Mouse (Mus musculus): ENCODE measurements at regions not wholly inside any gene's neighbourhood (a gene's known extent, or its start where the extent isn't known, plus 50 kb on each side); places are given as distances from the start of the nearest gene placed in this dataset.

DNA sequence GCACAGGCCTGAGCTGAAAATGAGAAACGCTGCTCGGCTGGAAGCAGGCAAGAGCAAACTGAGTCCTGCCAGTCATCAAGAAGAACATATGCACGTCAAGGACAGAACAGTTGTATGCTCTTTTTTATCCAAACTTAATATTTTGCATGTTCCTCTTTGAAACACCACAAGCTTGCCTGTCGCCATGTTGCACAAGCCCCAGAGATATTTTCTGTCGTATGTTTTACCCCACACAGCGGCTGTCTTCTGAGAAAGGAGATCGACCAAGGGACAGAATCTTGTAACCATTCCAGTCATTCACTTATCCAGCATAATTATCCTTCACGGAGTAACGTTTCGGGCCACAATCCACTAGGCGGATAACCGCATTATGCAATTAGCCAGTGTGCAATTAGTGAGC lies 165.7 kb downstream of the Bcl11b start:
- no peaks in the 10 kb centered on the region for H3K36me3 ChIP-seq (replicated peaks; ENCODE audit: control insufficient read depth, insufficient read depth, low read depth, low read length)
- H3K27ac ChIP-seq (replicated peaks; ENCODE audit: low read depth, low read length) = no peak overlapping the region
- DNase-seq (ENCODE audit: low spot score) (no peak), ATAC-seq (replicated peaks; ENCODE audit: insufficient number of reproducible peaks, low FRiP score, low TSS enrichment, low read depth) (no peak)
- no peak overlapping the region for H3K4me2 ChIP-seq (ENCODE audit: low read depth, low read length)
- H3K4me3 ChIP-seq (ENCODE audit: low read depth, low read length) = no peak overlapping the region
- no peaks in the 10 kb centered on the region for H3K4me1 ChIP-seq (ENCODE audit: control insufficient read depth, insufficient read depth, low read length)
- H3K9me3 ChIP-seq (replicated peaks; ENCODE audit: control insufficient read depth, low read length) = no peaks in the 10 kb centered on the region
- no peaks in the 10 kb centered on the region for H3K27me3 ChIP-seq (ENCODE audit: control insufficient read depth, insufficient read depth, low read length)
- 87% methylated on average over 12 of the region's 12 CpGs for WGBS
- H3K9ac ChIP-seq (replicated peaks; ENCODE audit: low read length) = no peak overlapping the region

DNA sequence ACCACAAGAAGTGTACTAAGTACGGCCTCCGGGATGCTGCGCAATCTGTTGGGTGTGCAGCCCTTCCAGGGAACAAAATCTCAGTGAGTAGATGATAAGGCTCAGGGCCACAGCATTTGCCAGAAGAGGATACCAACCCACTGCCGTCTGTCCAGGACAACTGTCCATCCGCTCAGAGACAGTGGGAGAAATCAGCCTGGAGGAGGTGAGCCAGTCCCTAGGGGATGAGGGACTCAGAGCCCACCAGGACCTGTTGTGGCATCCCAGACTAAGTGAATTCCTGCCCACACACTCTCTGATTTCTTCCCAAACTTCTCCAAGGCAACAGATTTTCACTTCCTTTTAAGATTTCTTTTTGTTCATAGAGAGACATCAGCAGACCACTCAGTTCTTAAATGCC lies 158.8 kb downstream of the Bcl11b start:
- Histone ChIP-seq H3K9ac (replicated peaks; ENCODE audit: low read length) (no peak overlapping the region), H3K4me2 (ENCODE audit: low read depth, low read length) (no peak overlapping the region), H3K27ac (replicated peaks; ENCODE audit: low read depth, low read length) (no peak overlapping the region), H3K36me3 (replicated peaks; ENCODE audit: control insufficient read depth, insufficient read depth, low read depth, low read length) (no peaks in the 10 kb centered on the region), H3K27me3 (ENCODE audit: control insufficient read depth, insufficient read depth, low read length) (no peaks in the 10 kb centered on the region), H3K4me1 (ENCODE audit: control insufficient read depth, insufficient read depth, low read length) (no peaks in the 10 kb centered on the region), H3K9me3 (replicated peaks; ENCODE audit: control insufficient read depth, low read length) (no peaks in the 10 kb centered on the region), H3K4me3 (ENCODE audit: low read depth, low read length) (no peak overlapping the region)
- ATAC-seq (replicated peaks; ENCODE audit: insufficient number of reproducible peaks, low FRiP score, low TSS enrichment, low read depth) (no peak), DNase-seq (ENCODE audit: low spot score) (no peak)
- 86% methylated on average over 5 of the region's 5 CpGs for WGBS

DNA sequence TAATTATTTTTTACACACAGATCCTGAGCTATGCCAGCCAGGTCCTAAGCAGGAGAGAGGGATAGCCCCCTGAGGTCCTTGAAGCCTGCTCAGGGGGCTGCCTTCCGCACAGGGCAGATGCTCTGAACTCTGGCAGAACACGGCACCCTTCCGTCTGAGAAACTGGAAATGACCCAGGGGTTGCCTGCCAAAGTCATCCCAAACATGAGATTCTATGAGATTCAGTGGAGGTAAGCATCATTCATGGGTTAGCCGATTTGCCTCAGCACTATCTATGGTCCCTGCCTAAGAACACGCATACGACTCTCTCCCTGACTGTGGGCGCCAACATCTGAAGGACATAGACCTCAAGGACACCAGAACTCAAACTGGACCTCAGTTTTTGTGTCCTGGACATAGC lies 152.8 kb downstream of the Bcl11b start:
- no peak for DNase-seq (ENCODE audit: low spot score)
- Histone ChIP-seq H3K4me1 (ENCODE audit: control insufficient read depth, insufficient read depth, low read length) (no peaks in the 10 kb centered on the region), H3K27me3 (ENCODE audit: control insufficient read depth, insufficient read depth, low read length) (no peaks in the 10 kb centered on the region), H3K9me3 (replicated peaks; ENCODE audit: control insufficient read depth, low read length) (no peaks in the 10 kb centered on the region), H3K36me3 (replicated peaks; ENCODE audit: control insufficient read depth, insufficient read depth, low read depth, low read length) (no peaks in the 10 kb centered on the region), H3K4me3 (ENCODE audit: low read depth, low read length) (no peak overlapping the region), H3K9ac (replicated peaks; ENCODE audit: low read length) (no peak overlapping the region), H3K27ac (replicated peaks; ENCODE audit: low read depth, low read length) (no peak overlapping the region), H3K4me2 (ENCODE audit: low read depth, low read length) (no peak overlapping the region)
- WGBS = 90% methylated on average over 7 of the region's 7 CpGs
- no peak for ATAC-seq (replicated peaks; ENCODE audit: insufficient number of reproducible peaks, low FRiP score, low TSS enrichment, low read depth)

DNA sequence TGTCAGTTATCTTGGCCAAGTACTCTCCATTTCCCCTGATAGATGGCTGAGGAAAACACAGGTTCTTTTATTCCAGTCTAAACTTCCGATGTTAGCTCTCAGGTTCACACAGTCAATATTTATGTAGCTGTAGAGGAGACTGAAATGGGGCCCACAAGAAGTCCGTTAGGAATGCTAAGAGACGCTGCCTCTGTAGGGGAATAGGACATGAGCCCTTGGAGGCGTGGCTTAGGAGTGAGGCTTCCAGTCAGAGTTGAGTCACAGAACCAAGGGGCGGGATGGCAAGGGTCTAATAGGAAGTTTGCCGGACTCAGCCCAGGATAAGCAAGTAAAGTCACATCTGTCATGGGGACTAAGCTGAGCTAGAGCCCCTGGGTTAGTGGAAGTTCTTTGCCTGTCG lies 150.5 kb downstream of the Bcl11b start:
- DNase-seq (ENCODE audit: low spot score) (no peak), ATAC-seq (replicated peaks; ENCODE audit: insufficient number of reproducible peaks, low FRiP score, low TSS enrichment, low read depth) (no peak)
- Histone ChIP-seq H3K27me3 (ENCODE audit: control insufficient read depth, insufficient read depth, low read length) (no peaks in the 10 kb centered on the region), H3K4me3 (ENCODE audit: low read depth, low read length) (no peak overlapping the region), H3K9ac (replicated peaks; ENCODE audit: low read length) (no peak overlapping the region), H3K36me3 (replicated peaks; ENCODE audit: control insufficient read depth, insufficient read depth, low read depth, low read length) (no peaks in the 10 kb centered on the region), H3K4me1 (ENCODE audit: control insufficient read depth, insufficient read depth, low read length) (no peaks in the 10 kb centered on the region), H3K9me3 (replicated peaks; ENCODE audit: control insufficient read depth, low read length) (no peaks in the 10 kb centered on the region), H3K27ac (replicated peaks; ENCODE audit: low read depth, low read length) (no peak overlapping the region), H3K4me2 (ENCODE audit: low read depth, low read length) (no peak overlapping the region)
- WGBS = 60% methylated on average over 7 of the region's 7 CpGs

DNA sequence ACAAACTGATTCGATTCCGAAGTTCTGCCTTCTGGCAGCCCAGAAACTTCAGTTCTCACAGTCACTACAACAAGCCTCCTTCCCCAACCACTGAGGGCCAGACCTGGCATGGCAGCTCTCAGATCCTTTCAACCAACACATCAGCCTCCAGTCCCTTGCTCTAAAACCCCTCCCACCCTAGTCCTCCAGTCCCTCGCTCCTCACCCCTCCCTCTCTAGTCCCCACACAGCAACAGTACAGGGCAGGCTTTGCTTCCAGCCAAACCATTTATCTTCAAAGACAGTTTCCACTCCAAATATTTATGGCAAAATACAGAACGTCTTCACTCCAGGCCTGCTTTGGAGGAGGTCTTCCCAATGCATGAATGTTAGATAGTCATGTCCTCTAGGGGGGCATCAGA lies 147.9 kb downstream of the Bcl11b start:
- no peaks in the 10 kb centered on the region for H3K4me1 ChIP-seq (ENCODE audit: control insufficient read depth, insufficient read depth, low read length)
- no peak overlapping the region for H3K4me3 ChIP-seq (ENCODE audit: low read depth, low read length)
- no peaks in the 10 kb centered on the region for H3K9me3 ChIP-seq (replicated peaks; ENCODE audit: control insufficient read depth, low read length)
- H3K4me2 ChIP-seq (ENCODE audit: low read depth, low read length) = no peak overlapping the region
- 78% methylated on average over 4 of the region's 4 CpGs for WGBS
- H3K36me3 ChIP-seq (replicated peaks; ENCODE audit: control insufficient read depth, insufficient read depth, low read depth, low read length) = no peaks in the 10 kb centered on the region
- H3K9ac ChIP-seq (replicated peaks; ENCODE audit: low read length) = no peak overlapping the region
- no peaks in the 10 kb centered on the region for H3K27me3 ChIP-seq (ENCODE audit: control insufficient read depth, insufficient read depth, low read length)
- ATAC-seq (replicated peaks; ENCODE audit: insufficient number of reproducible peaks, low FRiP score, low TSS enrichment, low read depth) (no peak), DNase-seq (ENCODE audit: low spot score) (no peak)
- no peak overlapping the region for H3K27ac ChIP-seq (replicated peaks; ENCODE audit: low read depth, low read length)

DNA sequence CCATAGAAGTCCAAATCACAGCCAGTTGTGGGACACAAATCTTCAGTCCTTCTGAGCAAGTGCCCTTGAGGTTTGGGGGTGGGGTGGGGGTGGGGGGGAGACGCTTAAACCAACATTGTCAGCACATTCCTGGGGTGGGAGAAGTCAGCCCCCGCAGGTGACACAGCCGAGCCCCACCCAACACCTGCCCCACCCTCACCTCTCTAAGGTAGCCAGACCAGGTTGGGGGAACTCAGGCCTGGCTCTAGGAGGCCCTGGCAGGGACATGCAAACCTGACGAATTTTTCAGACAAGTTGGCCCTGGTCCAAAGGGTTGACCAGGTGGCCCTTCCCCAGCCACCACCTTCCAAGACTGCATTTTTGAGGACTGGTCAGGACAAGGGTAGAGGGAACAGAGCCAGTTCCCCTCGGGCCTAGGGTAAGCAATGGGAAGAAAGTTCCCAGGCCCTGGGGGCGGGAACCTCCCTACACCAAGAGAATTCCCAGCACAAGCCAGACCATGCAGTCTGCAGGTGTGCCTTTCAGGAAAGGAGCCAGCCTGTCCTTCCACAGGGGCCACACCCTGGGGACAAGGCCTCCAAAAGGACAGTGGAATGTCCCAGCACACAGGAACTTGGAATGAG lies 146.9 kb downstream of the Bcl11b start:
- Histone ChIP-seq H3K27me3 (ENCODE audit: control insufficient read depth, insufficient read depth, low read length) (no peaks in the 10 kb centered on the region), H3K36me3 (replicated peaks; ENCODE audit: control insufficient read depth, insufficient read depth, low read depth, low read length) (no peaks in the 10 kb centered on the region), H3K27ac (replicated peaks; ENCODE audit: low read depth, low read length) (no peak overlapping the region), H3K9me3 (replicated peaks; ENCODE audit: control insufficient read depth, low read length) (no peaks in the 10 kb centered on the region), H3K4me3 (ENCODE audit: low read depth, low read length) (no peak overlapping the region), H3K9ac (replicated peaks; ENCODE audit: low read length) (no peak overlapping the region), H3K4me2 (ENCODE audit: low read depth, low read length) (no peak overlapping the region), H3K4me1 (ENCODE audit: control insufficient read depth, insufficient read depth, low read length) (no peaks in the 10 kb centered on the region)
- no peak for ATAC-seq (replicated peaks; ENCODE audit: insufficient number of reproducible peaks, low FRiP score, low TSS enrichment, low read depth)
- 78% methylated on average over 6 of the region's 6 CpGs for WGBS
- no peak for DNase-seq (ENCODE audit: low spot score)

DNA sequence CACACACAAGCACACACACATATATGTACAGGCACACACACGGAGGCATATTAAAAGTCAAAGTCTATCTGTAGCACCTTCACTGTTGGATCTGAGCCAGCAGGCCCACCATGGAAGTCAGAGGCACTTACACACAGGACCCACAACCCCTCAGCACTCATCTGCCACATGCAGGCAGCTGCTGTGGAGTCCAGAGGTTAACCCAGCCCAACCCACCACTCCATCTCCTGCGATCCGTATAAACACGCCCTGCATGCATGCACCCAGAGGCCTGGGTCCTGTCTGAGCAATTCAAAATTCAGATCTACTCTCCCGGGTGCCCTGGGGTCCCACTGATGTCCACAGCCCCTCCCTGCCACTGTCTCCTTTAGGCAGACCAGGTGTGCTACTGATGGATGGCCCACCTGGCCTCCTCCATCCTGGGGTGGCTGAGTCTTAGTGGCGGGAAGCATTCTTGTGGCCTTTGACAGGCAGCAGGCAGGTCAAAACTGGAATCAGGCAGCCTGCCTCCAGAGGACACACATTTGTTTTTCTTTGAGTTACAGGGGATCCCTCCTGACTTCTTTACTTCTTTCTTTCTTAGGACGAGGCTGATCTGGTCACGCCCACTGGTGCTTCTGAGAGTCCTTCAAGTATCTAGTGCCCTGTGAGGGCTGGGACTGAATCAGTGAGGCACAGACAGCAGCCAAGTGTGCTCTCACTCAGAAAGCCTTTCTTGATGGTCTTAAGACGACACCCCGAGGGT lies 144.7 kb downstream of the Bcl11b start:
- Histone ChIP-seq H3K27ac (replicated peaks; ENCODE audit: low read depth, low read length) (no peak overlapping the region), H3K4me1 (ENCODE audit: control insufficient read depth, insufficient read depth, low read length) (no peaks in the 10 kb centered on the region), H3K9me3 (replicated peaks; ENCODE audit: control insufficient read depth, low read length) (no peaks in the 10 kb centered on the region), H3K36me3 (replicated peaks; ENCODE audit: control insufficient read depth, insufficient read depth, low read depth, low read length) (no peaks in the 10 kb centered on the region), H3K9ac (replicated peaks; ENCODE audit: low read length) (no peak overlapping the region), H3K27me3 (ENCODE audit: control insufficient read depth, insufficient read depth, low read length) (no peaks in the 10 kb centered on the region), H3K4me2 (ENCODE audit: low read depth, low read length) (no peak overlapping the region), H3K4me3 (ENCODE audit: low read depth, low read length) (no peak overlapping the region)
- ATAC-seq (replicated peaks; ENCODE audit: insufficient number of reproducible peaks, low FRiP score, low TSS enrichment, low read depth) = 0 out of 2 replicates have a peak, but pooled peaks have one; percentile 71
- DNase-seq (ENCODE audit: low spot score) = peak; percentile 27
- 61% methylated on average over 10 of the region's 10 CpGs for WGBS

DNA sequence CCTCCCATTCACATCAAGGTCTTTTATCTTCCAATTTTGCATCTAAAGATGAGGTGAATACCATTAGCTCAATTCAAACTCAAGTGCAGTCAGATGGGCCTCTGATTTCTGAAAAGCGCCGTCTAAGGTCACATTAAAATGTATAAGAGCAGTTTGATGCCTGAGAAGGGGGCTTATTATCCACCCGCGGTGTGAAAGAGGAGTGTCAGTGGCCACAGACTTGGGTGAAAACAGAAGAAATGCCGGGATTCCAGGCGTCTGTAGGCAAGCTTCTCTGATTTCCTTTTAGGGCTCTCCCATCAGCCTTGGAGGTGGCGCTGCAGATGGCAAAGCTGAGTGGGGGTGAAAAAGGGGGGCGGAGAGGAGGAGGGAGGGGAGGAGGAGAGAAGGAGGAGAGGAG lies 143.7 kb downstream of the Bcl11b start:
- Histone ChIP-seq H3K27ac (replicated peaks; ENCODE audit: low read depth, low read length) (no peak overlapping the region), H3K36me3 (replicated peaks; ENCODE audit: control insufficient read depth, insufficient read depth, low read depth, low read length) (no peaks in the 10 kb centered on the region), H3K9me3 (replicated peaks; ENCODE audit: control insufficient read depth, low read length) (no peaks in the 10 kb centered on the region), H3K4me3 (ENCODE audit: low read depth, low read length) (no peak overlapping the region), H3K27me3 (ENCODE audit: control insufficient read depth, insufficient read depth, low read length) (no peaks in the 10 kb centered on the region), H3K4me1 (ENCODE audit: control insufficient read depth, insufficient read depth, low read length) (no peaks in the 10 kb centered on the region), H3K4me2 (ENCODE audit: low read depth, low read length) (no peak overlapping the region), H3K9ac (replicated peaks; ENCODE audit: low read length) (no peak overlapping the region; the same call in 1 of the 2 replicates)
- DNase-seq (ENCODE audit: low spot score) (peak; percentile 40), ATAC-seq (replicated peaks; ENCODE audit: insufficient number of reproducible peaks, low FRiP score, low TSS enrichment, low read depth) (no peak)
- WGBS = 17% methylated on average over 8 of the region's 8 CpGs

Data from embryonic facial prominence, embryonic 11.5 days (tissue).